Mouse (Mus musculus) Patski (cell line): ENCODE measurements around the gene Bspry. TPM values are rescaled to one million over a fixed set of nuclear protein-coding genes. Genes with fewer than 3 reads are reported as not detected.

Experiments
- ATAC-seq: fragments of 100-300 bp; one replicate; pipeline ENCODE4 v1.8.0; 2021
- CTCF ChIA-PET: fragments of 350-600 bp; sonication (Branson Sonifier 250); formaldehyde crosslinking; loops from one replicate; lab custom pipeline; 2022; ENCODE audit warnings: inconsistent platforms; lab: Charles Lee
- POLR2A ChIA-PET: fragments of 350-600 bp; sonication (Branson Sonifier 250); formaldehyde crosslinking; loops from one replicate; lab custom pipeline; 2022; ENCODE audit warnings: antibody characterized with exemption, inconsistent platforms; lab: Charles Lee
- DNase-seq: peaks from one replicate; pipeline ENCODE4 v3.0.0-alpha.2; 2011; ENCODE audit warnings: low read depth, low spot score
- H3K27me3 ChIP-seq: fragments of 371-371 bp; one replicate; pipeline ENCODE4 v1.5.1; 2021
- CTCF ChIP-seq: fragments of 100-300 bp; IDR thresholded peaks from one replicate; pipeline ENCODE4 v1.5.1; 2021
- in situ Hi-C: fragments of 300-500 bp; cut with MboI; formaldehyde crosslinking; loops from 3 replicates; pipeline ENCODE4 v1.11.1; 2018; ENCODE audit warnings: low pct_unique_long_range_greater_than_20kb, mixed read lengths
- polyA plus RNA-seq: library from polyadenylated mRNA; unstranded; gene quantifications from one replicate; pipeline ENCODE4 v1.2.3, GENCODE M21; 2021

Bspry gene
- polyA plus RNA-seq, result 3.3 TPM

DNA sequence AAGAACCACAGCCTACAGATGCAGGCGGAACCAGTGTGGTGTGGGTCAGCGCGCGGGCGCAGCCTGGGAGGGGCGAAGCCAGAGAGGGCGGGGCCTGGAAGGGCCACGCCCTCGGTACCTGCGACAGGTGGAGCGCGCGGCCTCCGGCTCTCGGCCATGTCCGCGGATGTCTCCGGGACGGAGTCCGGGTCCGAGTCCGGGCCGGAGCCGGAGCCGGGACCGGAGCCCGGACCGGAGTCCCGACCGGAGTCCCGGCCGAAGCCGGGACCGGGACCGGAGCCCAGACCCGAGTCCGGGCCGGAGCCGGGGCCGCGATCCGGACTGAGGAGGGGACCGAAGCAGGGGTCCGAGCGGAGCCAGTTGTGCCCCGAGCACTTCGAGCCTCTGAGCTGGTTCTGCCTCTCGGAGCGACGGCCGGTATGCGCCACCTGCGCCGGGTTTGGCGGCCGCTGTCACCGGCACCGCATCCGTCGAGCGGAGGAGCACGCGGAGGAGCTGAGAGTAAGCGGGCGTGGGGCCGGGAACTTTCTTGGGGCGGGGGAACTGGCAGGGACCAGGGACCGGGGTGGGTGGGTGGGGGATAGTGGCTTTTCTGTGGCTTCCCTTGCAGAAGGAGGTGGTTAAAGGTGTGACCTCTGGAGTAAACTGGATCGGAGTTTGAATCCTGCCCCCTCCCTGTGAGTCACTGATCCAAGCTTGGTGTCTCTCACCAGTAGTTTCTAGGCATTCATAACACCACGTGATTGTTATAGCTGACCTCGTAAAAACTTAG is at the start of gene Bspry:
Gene Bspry (plus strand): TSS at position 117 of the 772 bp plus-strand sequence.
- in situ Hi-C loops, result no loop called here
- no peaks in the 10 kb centered on the region for H3K27me3 ChIP-seq
- ChIA-PET POLR2A (no interaction called here), CTCF (no interaction called here)
- no peak for TF ChIP-seq CTCF
- DNase-seq (no peak), ATAC-seq (no peak)

DNA sequence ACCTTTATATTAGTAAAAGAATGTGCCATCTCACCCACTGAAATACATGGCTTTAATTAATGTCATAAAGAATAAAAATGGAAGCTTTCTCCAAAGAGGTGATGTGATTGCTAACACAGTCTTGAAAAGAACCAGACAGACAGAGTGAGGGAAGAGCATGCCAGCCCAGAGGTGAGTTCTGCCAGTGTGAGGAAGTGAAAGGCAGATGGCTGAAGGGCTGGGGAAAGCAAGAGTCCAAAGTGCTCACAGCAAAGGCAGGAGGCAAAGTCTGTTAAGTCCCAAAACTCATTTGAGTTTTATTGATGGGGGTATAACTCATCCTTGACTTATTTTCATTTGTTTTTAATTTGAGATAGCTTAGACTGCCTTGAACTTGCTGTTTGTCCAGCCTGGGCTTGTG is 49.2 kb upstream of the Bspry start:
- ChIA-PET POLR2A (interaction anchor here (0.6 kb wide), 1 partner anchor 55 kb away, joined by 3 read pairs; no protein-coding TSS in a partner anchor), CTCF (no interaction called here)
- H3K27me3 ChIP-seq, result no peaks in the 10 kb centered on the region
- in situ Hi-C loops, result no loop called here
- DNase-seq, result no peak
- no peak for TF ChIP-seq CTCF
- no peak for ATAC-seq

GRCm38 (mm10) chr4:62431522-62431921 is 48.3 kb upstream of the Bspry start:
- POLR2A ChIA-PET, result no interaction called here
- no peaks in the 10 kb centered on the region for H3K27me3 ChIP-seq
- in situ Hi-C loops, result no loop called here
- no peak for TF ChIP-seq CTCF
- ATAC-seq (no peak), DNase-seq (no peak)
- CTCF ChIA-PET, result no interaction called here

DNA sequence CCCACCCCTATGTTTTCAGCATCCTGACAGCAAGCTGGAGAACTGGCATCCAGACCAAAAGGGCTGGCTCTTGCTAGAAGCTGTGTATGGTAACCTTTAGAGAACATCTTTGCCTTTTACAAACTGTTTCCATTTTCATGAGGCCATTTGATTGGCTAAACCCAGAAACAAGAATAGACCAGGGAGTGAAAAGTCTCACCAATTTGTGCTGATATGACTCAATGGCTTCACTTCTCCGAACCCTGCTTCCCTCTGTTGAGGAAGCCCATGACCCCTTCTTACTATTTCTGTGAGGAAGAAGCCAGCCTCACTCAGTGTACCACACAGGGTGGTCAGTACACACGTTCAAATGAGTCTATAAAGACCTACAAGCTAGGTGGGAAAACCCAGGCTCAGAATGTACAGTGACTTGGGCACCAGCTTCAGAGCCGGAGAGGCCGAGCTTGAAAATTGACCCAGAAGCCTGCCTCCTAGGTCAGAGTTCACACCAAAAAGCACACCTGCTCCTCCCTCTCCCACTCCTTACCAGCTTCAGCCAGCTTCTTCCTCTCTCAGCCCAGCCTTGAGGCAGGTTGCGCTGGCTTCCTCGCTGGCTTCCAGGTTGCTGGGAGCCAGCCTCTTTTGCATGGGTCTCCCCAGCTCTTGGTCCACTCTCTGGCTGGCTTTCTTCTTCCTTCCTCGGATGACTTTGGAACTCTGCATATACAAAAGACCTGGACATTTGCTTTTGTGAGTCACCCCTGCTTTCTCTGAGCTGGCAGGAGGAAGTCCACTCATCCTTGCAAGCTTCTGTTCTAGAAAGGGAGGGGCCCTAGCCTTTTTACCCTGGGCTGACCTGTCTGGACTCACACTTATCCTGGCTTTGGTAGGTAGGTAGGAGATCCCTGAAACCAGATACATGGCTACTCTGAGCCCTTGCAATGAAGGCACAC is 45.6 kb upstream of the Bspry start:
- in situ Hi-C loops, result no loop called here

DNA sequence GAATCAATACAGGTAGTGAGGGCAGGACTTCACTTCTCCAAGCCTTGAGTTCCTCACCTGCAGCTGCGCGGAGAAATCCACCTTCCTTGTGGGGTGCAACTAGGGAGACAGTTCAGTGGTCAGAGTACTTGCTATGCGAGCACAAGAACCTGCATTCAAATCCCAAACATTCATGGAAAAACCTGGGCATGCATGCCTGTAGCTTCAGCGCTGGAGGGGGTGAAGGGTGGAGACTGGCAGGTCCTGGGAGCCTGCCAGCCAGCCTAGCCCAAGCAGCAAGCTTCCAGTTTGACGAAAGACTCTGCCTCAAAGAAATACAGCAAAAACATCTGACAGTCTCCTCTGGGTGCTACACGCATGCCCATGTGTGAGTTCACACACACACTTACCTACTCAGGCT is 44.8 kb upstream of the Bspry start, which contains the start of gene Rnf183:
Gene Rnf183 (minus strand): TSS at position 172 of the 400 bp plus-strand sequence.
- DNase-seq, result no peak
- ChIA-PET POLR2A (interaction anchor here (0.6 kb wide), 1 partner anchor 30 kb away, joined by 4 read pairs; no protein-coding TSS in a partner anchor), CTCF (no interaction called here)
- in situ Hi-C loops, result no loop called here
- H3K27me3 ChIP-seq, result no peaks in the 10 kb centered on the region
- ATAC-seq, result no peak
- no peak for TF ChIP-seq CTCF

More for the DNA sequence above, 45.6 kb upstream of the Bspry start:
- H3K27me3 ChIP-seq, result no peaks in the 10 kb centered on the region
- TF ChIP-seq CTCF, result no peak
- CTCF ChIA-PET, result interaction anchor here (1.4 to 1.5 kb wide), 2 partner anchors 12 to 20 kb away, joined by 4 read pairs; no protein-coding TSS in a partner anchor
- POLR2A ChIA-PET, result interaction anchor here (0.6 to 0.7 kb wide), 2 partner anchors 26 to 31 kb away, joined by 3 to 4 read pairs; partner anchors contain the start of gene Cdc26
- ATAC-seq (peak; percentile 60), DNase-seq (no peak)

GRCm38 (mm10) chr4:62437256-62437778 is 42.5 kb upstream of the Bspry start:
- DNase-seq (no peak), ATAC-seq (no peak)
- in situ Hi-C loops, result no loop called here
- ChIA-PET CTCF (no interaction called here), POLR2A (no interaction called here)
- TF ChIP-seq CTCF, result no peak
- H3K27me3 ChIP-seq, result no peaks in the 10 kb centered on the region

- ChIA-PET CTCF (no interaction called here), POLR2A (no interaction called here)
- H3K27me3 ChIP-seq, result no peaks in the 10 kb centered on the region
- no peak for TF ChIP-seq CTCF
- DNase-seq (no peak), ATAC-seq (no peak)
- in situ Hi-C loops, result no loop called here
Measured at GRCm38 (mm10) chr4:62437871-62438270, 42.0 kb upstream of the Bspry start.

GRCm38 (mm10) chr4:62439793-62440192 is 40.1 kb upstream of the Bspry start:
- POLR2A ChIA-PET, result no interaction called here
- in situ Hi-C loops, result no loop called here

GRCm38 (mm10) chr4:62440544-62440943 is 39.3 kb upstream of the Bspry start:
- ATAC-seq (no peak), DNase-seq (no peak)
- CTCF ChIA-PET, result no interaction called here
- in situ Hi-C loops, result no loop called here
- no peak for TF ChIP-seq CTCF
- no peaks in the 10 kb centered on the region for H3K27me3 ChIP-seq
- POLR2A ChIA-PET, result no interaction called here

More at GRCm38 (mm10) chr4:62439793-62440192, 40.1 kb upstream of the Bspry start:
- ATAC-seq, result no peak
- no peak for TF ChIP-seq CTCF
- CTCF ChIA-PET, result no interaction called here
- DNase-seq, result no peak
- no peaks in the 10 kb centered on the region for H3K27me3 ChIP-seq

GRCm38 (mm10) chr4:62440986-62441385 is 38.9 kb upstream of the Bspry start:
- in situ Hi-C loops, result no loop called here
- ATAC-seq (no peak), DNase-seq (no peak)
- CTCF ChIA-PET, result no interaction called here
- POLR2A ChIA-PET, result no interaction called here
- no peaks in the 10 kb centered on the region for H3K27me3 ChIP-seq
- TF ChIP-seq CTCF, result no peak
